Mouse (Mus musculus) left cerebral cortex, adult 18-20 months (tissue): Measurements from ENCODE around the gene Pold4. TPM values are rescaled to one million over a fixed set of nuclear protein-coding genes. Genes with fewer than 3 reads are reported as not detected.

Experiments
- DNase-seq, 2 experiments: peaks; one replicate each; pipeline ENCODE4 v3.0.0; 2021 to 2022; ENCODE audit warnings: low spot score in 2 of 2, mixed read lengths in 1 of 2
- long read RNA-seq, 2 experiments: library from polyadenylated mRNA; stranded (forward); transcript quantifications; one replicate each; pipeline ENCODE4 v2.0.0; 2021
- total RNA-seq, 2 experiments: library from RNA; stranded (reverse); gene quantifications; 2 replicates each; pipeline ENCODE4 v1.2.3; 2021

The Pold4 gene
- 10 to 100 TPM; 13.4 to 18.2 TPM for total RNA-seq
- long read RNA-seq, experiment 1, transcript Pold4-201 (4 exons, 913 nt) = major isoform, 6 of 12 reads
- long read RNA-seq, experiment 1, partial matches to known transcripts = 3 of 12 reads
- long read RNA-seq, experiment 1, other reads (novel, unspliced or antisense) = 2 of 12 reads
- long read RNA-seq, experiment 2, transcript Pold4-201 (4 exons, 913 nt) = major isoform, 5 of 6 reads
- long read RNA-seq, experiment 2, partial matches to known transcripts = 0 of 6 reads
- long read RNA-seq, experiment 2, other reads (novel, unspliced or antisense) = 0 of 6 reads

DNA sequence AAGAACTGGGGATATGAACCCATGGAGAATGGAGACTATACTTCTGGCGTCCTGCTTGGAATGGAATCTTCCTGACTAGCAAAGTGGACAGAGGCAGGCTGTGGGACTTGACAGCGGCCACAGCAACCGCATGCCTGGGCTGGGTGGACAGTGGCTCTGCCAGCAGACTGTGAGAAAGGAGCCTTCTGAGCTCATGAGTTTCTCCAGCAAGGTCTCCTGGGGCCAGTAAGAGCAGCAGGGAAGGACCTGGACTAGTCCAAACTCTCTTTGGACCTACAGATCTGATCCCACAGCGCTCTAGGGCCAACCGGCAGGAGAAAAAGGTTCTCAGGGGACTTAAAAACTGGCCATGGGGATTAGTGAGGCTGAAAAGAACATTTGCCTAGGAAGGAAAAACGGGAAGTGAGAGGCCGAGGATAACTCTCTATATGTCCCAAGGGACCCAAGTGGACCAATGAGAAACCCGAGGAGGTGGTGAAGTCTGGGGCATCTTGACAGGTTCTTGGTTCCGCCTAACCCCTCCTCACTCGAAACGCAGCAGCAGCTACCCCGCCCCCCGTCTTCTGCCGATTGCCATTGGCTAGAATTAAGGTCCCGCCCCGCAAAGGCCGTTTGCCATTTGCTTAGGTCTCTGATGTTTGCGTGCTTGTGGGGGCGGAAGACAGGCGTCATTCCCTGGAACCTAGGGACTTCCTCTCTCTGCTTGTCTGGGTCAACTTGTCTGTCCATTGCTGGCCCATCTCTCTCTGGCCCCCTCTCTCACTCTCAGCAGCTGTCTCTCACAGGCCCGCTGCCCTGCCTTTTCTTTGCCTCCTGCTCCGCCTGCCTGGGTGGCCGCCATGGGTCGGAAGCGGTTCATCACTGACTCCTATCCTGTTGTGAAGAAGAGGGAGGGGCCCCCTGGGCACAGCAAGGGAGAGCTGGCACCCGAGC, at the start of gene Pold4:
Gene Pold4 (plus strand): TSS at position 647 of the 933 bp plus-strand sequence.
- peak; percentile 98 for DNase-seq

GRCm38 (mm10) chr19:4183689-4184088, 48.0 kb upstream of the Pold4 start:
- no peak for DNase-seq

- no peak for DNase-seq
Measured at GRCm38 (mm10) chr19:4184976-4185975, 46.4 kb upstream of the Pold4 start.

DNA sequence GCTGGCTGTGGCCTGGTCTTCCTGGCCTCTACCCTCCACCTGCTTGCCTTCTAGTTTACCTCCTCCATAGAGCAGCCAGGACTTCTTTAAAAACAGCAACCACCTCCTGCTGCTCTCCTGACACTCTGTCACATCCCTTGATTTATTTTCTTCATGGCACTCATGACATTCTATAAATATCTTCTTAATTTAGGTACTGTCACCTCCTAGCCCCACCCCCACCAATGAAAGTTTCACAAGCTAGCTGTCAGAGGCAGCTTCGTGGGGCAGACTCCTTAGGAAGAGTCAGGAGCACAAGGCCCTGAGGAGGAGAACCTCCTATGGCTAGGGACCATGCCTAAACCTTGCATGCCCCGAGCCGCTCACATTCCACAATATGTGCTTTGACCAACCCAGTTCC, 44.4 kb upstream of the Pold4 start:
- DNase-seq = no peak

GRCm38 (mm10) chr19:4189051-4189620, 42.6 kb upstream of the Pold4 start:
- no peak for DNase-seq

DNA sequence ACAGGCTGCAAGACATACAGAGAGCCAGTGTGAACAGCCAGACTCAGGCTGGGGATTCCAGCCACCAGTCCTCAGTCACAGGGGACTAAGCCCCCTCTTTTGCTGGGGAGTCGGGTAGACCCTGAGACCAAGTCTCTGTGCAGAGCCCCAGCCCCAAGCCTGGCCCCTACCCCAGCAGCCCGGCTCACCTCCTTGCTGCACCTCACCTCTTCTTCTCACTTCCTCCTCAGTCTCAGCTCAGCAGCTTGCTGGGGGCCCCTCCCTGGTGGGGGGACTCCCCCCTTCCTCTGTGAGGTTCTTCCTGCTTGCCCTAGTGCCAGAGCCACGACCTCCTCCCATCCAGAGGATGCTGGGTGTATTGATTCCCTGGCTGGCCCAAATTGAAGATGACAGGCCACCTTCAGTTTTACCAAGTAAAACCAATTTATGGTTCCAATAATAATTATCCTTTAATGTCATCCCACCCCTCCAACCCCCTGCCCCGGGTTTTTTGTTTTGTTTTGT, 40.8 kb upstream of the Pold4 start, which contains the start of gene Tbc1d10c:
Gene Tbc1d10c (minus strand): TSS at position 454 of the 504 bp plus-strand sequence.
- no peak for DNase-seq

DNA sequence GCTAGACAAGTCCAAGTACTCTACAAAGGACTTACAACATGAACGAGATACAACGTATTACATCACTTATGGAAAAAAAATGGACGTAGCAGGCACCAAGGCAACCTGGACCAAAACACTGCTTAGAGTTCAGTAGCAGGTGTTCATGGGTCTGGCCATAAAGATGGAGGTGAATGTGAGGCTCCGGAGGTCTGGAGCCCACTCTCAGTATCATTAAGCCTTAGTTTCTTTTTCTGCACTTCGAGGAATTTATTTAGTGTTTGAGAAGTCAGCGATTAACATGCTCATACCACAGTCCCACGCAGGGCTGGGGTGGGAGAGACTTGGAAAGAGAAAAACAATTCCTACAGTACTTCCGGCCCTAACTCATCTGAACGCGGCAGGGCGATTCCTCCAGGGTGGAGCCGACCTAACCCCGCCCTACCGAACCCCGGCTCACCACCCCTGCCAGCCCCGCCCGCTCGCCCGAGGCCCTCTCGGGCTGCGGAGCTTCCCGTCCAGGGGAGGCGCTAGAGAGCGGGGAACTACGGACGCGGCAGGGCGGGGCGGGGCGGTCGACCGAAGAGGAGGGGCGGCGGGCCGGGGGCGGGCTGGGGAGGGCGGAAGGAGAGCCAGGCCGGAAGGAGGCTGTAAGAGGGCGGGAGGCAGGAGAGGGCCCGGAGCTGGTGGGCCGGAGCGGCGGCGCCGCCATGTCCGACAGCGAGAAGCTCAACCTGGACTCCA, 40.0 kb upstream of the Pold4 start, which contains the start of gene Ppp1ca:
Gene Ppp1ca (plus strand): TSS at position 538 of the 723 bp plus-strand sequence.
- DNase-seq = peak; percentile 95

- DNase-seq = no peak
Measured at GRCm38 (mm10) chr19:4192251-4192985, 39.3 kb upstream of the Pold4 start.

DNA sequence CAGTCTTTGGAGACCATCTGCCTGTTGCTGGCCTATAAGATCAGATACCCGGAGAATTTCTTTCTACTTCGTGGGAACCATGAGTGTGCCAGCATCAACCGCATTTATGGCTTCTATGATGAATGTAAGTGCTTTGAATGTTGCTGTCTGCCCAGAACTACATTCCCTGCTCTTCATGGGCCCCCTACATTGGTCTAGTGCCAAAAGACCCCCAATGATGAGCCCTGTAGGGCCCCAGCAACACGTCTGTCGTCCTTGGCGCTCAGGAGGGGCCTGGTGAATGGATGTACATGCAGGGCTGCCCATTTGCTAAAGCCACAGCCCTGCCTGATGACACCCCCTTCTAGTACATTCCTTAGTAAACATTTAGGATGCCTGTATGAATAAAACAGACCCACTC, 38.6 kb upstream of the Pold4 start:
- no peak for DNase-seq

DNA sequence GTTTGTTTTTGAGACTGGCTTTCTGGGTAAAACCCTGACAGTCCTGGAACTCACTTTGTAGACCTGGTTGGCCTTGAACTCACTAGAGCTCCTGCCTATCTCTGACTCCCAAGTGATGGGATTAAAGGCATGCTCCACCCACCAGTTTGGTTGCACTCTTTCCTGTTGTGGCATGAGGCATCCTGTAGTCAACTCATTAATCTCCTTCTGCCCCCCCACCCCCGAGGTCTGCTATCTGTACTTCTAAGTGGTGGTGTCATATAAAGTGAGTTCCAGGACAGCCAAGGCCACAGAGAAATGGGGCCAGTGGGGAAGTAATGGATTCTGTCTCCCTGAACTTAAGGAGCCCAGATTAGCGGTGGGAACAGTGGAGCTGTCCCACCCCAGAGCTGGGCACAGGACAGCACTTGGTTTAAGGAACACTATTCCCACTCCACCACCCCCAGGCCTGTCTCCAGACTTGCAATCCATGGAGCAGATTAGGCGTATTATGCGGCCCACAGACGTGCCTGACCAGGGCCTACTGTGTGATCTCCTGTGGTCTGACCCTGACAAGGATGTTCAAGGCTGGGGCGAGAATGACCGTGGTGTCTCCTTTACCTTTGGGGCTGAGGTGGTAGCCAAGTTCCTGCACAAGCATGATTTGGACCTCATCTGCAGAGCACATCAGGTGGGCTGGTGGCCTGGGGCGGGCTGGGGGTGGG, 37.5 kb upstream of the Pold4 start:
- DNase-seq = no peak

GRCm38 (mm10) chr19:4194776-4195650, 36.7 kb upstream of the Pold4 start:
- DNase-seq = no peak

DNA sequence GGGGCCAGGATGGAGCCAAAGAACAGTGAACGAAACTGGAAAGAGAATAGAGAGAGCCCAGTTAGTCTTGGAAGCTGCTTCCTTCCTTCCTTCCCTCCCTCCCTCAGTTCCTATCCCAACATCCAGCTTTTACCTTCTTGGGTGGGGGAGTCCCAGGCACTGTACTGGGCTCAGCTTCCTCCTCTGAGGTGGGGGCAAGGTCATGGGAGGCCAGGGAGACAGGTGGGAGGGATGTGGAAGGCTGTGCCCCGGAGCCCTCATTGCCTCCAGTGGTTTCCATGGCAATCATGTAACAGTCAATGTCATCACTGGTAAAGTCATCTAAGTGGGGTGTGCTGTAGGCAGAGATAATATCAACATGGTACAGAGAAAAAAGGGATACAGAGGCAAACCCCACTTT, 35.7 kb upstream of the Pold4 start:
- DNase-seq = no peak

DNA sequence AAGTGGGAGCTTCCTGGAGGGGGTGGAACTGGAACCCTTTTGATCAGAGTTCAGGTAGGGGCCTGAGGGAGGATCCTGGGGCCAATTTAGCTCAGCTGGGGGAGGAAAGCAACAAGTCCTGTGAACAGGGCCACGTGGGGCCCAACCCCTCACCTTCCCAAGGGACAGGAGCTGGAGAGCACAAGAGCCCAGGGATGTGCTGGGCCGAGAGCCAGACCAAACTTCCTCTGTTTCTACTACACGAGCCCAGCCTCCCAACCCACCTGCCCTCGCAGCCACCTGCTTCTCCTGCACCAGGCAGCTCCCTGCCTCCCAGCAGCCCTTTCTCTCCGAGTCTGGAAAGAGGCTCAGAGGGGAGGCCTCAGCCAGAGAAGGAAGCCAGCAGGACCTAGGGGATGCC, 35.2 kb upstream of the Pold4 start:
- DNase-seq = peak in 1 of 2 experiments; percentile 23

DNA sequence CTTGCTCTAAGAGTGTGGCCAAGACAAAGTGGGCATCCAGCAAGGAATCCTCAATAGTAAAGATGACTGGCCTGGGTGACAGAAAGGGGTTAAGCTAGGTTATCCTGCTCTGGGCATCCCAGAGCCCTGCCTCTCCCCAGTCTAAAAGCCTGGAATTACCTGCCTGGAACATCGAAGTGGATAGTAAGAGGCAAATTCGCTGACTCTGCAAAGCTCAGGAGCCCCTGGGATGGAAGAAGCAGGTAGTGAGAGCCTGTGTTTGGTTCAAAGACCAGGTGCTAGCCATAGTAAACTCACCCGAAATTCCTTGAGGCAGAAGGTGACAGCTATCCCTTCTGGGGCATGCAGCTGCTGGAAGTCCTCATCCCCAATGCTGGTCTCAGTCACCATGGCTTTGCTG, 34.5 kb upstream of the Pold4 start:
- no peak for DNase-seq

GRCm38 (mm10) chr19:4201291-4201909, 30.3 kb upstream of the Pold4 start, which contains the start of gene Rad9a:
Rad9a (minus strand) TSS chr19:4201662.
- DNase-seq = peak; percentile 95 to 97

- no peak for DNase-seq
Measured at GRCm38 (mm10) chr19:4202149-4202548, 29.6 kb upstream of the Pold4 start.

DNA sequence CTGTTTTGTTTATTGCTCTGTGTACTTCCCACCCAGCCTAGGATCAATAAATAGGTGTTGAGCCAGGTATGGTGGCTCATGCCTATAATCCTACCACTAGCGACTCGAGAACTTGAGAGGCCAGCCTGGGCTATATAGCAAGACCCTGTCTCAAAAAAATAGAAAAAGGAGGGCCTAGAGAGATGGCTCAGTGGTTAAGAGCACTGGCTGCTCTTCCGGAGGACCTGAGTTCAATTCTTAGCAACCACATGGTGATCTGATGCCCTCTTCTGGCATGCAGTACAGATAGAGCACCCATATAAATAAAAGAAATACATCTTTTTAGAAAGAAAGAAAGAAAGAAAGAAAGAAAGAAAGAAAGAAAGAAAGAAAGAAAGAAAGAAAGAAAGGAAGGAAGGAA, 28.6 kb upstream of the Pold4 start:
- DNase-seq = no peak
